Mouse (Mus musculus) liver, embryonic 15.5 days (tissue): ENCODE results near the gene Tmsb4x. TPM values are rescaled to one million over a fixed set of nuclear protein-coding genes. Genes with fewer than 3 reads are reported as not detected.

Experiments
- ATAC-seq: fragments of 200-750 bp; cut with Nextera tagmentation; 2 replicates; pipeline ENCODE4 v1.8.0; 2017; ENCODE audit warnings: moderate number of reproducible peaks, mild to moderate bottlenecking, moderate library complexity; ENCODE audit not compliant: insufficient read depth
- H3K27ac ChIP-seq: fragments of 300-500 bp; sonication (generic); replicated peaks from 2 replicates; pipeline ENCODE4 v1.5.1; 2015; ENCODE audit warnings: mild to moderate bottlenecking, inconsistent platforms
- H3K27me3 ChIP-seq: fragments of 300-500 bp; sonication (generic); 2 replicates; pipeline ENCODE4 v1.6.1; 2015; ENCODE audit warnings: mild to moderate bottlenecking, inconsistent platforms
- H3K36me3 ChIP-seq: fragments of 300-500 bp; sonication (generic); replicated peaks from 2 replicates; pipeline ENCODE4 v1.6.1; 2015; ENCODE audit warnings: moderate library complexity, mild to moderate bottlenecking, inconsistent platforms
- H3K4me1 ChIP-seq: fragments of 300-500 bp; sonication (generic); replicated peaks from 2 replicates; pipeline ENCODE4 v1.6.1; 2015; ENCODE audit warnings: inconsistent platforms
- H3K4me2 ChIP-seq: fragments of 300-500 bp; sonication (generic); 2 replicates; pipeline ENCODE4 v1.6.1; 2015; ENCODE audit warnings: moderate library complexity, mild to moderate bottlenecking, inconsistent platforms
- H3K4me3 ChIP-seq: fragments of 300-500 bp; sonication (generic); replicated peaks from 2 replicates; pipeline ENCODE4 v1.5.1; 2015; ENCODE audit warnings: mild to moderate bottlenecking, inconsistent platforms
- H3K9ac ChIP-seq: fragments of 300-500 bp; sonication (generic); 2 replicates; pipeline ENCODE4 v1.6.1; 2015; ENCODE audit warnings: moderate library complexity, mild to moderate bottlenecking, inconsistent platforms
- H3K9me3 ChIP-seq: fragments of 300-500 bp; sonication (generic); replicated peaks from 2 replicates; pipeline ENCODE4 v1.6.1; 2016; ENCODE audit warnings: inconsistent platforms
- WGBS: fragments of 180-500 bp; shearing (Covaris S2); methylation state at CpG from one replicate; pipeline ENCODE4 v1.1.7; 2015; ENCODE audit warnings: mixed read lengths; ENCODE audit not compliant: insufficient replicate concordance; 5-methylcytosine and 5-hydroxymethylcytosine counted together
- polyA plus RNA-seq: library from polyadenylated mRNA; unstranded; fragments of >200 nt; fragmentation: Nextera tagmentation; extraction: Ambion mirVana; gene quantifications from 2 replicates; pipeline ENCODE4 v1.2.1, GENCODE M21; 2015

Tmsb4x gene
- polyA plus RNA-seq, 1 experiment from 2014 or later = 1,248 TPM

- no peak for ATAC-seq
- H3K4me2 ChIP-seq = no peak overlapping the region
- no peak overlapping the region for H3K27ac ChIP-seq
Measured at GRCm38 (mm10) chrX:167211871-167212555, 2.9 kb upstream of the Tmsb4x start.

GRCm38 (mm10) chrX:167210319-167210728 is 1.2 kb upstream of the Tmsb4x start:
- Histone ChIP-seq H3K4me3 (no peak overlapping the region), H3K27ac (peak overlapping the region; percentile 24; the same call in 1 of the 2 replicates), H3K4me1 (0 out of 2 replicates have a peak, but pooled peaks cover 4% of the 10 kb centered on the region), H3K9me3 (no peaks in the 10 kb centered on the region), H3K36me3 (no peaks in the 10 kb centered on the region), H3K9ac (no peak overlapping the region), H3K4me2 (peak overlapping the region; percentile 66), H3K27me3 (peaks cover 20% of the 10 kb centered on the region)
- ATAC-seq = peak; percentile 27; the same call in 1 of the 2 replicates
- WGBS = 7% methylated on average over 6 of the region's 6 CpGs

More at GRCm38 (mm10) chrX:167211871-167212555, 2.9 kb upstream of the Tmsb4x start:
- Histone ChIP-seq H3K36me3 (no peaks in the 10 kb centered on the region), H3K9ac (no peak overlapping the region), H3K4me3 (no peak overlapping the region), H3K4me1 (0 out of 2 replicates have a peak, but pooled peaks cover 4% of the 10 kb centered on the region), H3K9me3 (no peaks in the 10 kb centered on the region), H3K27me3 (peaks cover 20% of the 10 kb centered on the region)
- WGBS = 49% methylated on average over 9 of the region's 9 CpGs

GRCm38 (mm10) chrX:167209828-167210227 is 713 bp upstream of the Tmsb4x start:
- Histone ChIP-seq H3K4me2 (peak overlapping the region; percentile 66), H3K9ac (no peak overlapping the region), H3K27me3 (peaks cover 20% of the 10 kb centered on the region), H3K27ac (0 out of 2 replicates have a peak overlapping the region, but pooled peaks have one; percentile 24), H3K4me3 (peak overlapping the region; percentile 51), H3K9me3 (no peaks in the 10 kb centered on the region), H3K4me1 (0 out of 2 replicates have a peak, but pooled peaks cover 4% of the 10 kb centered on the region), H3K36me3 (no peaks in the 10 kb centered on the region)
- WGBS = 34% methylated on average over 8 of the region's 8 CpGs
- ATAC-seq = no peak

GRCm38 (mm10) chrX:167208506-167208820 is 652 bp downstream of the Tmsb4x start:
- Histone ChIP-seq H3K9ac (no peak overlapping the region; the same call in 1 of the 2 replicates), H3K4me1 (0 out of 2 replicates have a peak, but pooled peaks cover 4% of the 10 kb centered on the region), H3K4me3 (peak overlapping the region; percentile 51), H3K36me3 (no peaks in the 10 kb centered on the region), H3K9me3 (no peaks in the 10 kb centered on the region), H3K4me2 (peak overlapping the region; percentile 66), H3K27ac (peak overlapping the region; percentile 51; the same call in 1 of the 2 replicates), H3K27me3 (peaks cover 20% of the 10 kb centered on the region)
- WGBS = 19% methylated on average over 16 of the region's 16 CpGs
- ATAC-seq = no peak

- WGBS = 18% methylated on average over 24 of the region's 25 CpGs
- Histone ChIP-seq H3K4me2 (peak overlapping the region; percentile 66), H3K4me3 (peak overlapping the region; percentile 51), H3K27ac (peak overlapping the region; percentile 51), H3K4me1 (0 out of 2 replicates have a peak, but pooled peaks cover 4% of the 10 kb centered on the region), H3K9me3 (no peaks in the 10 kb centered on the region), H3K36me3 (no peaks in the 10 kb centered on the region), H3K9ac (no peak overlapping the region), H3K27me3 (peaks cover 20% of the 10 kb centered on the region)
- no peak for ATAC-seq
Measured at GRCm38 (mm10) chrX:167207741-167208505, 1.2 kb downstream of the Tmsb4x start.

GRCm38 (mm10) chrX:167205813-167206520 is 3.1 kb downstream of the Tmsb4x start:
- ATAC-seq = peak; percentile 43; the same call in 1 of the 2 replicates
- Histone ChIP-seq H3K4me2 (no peak overlapping the region), H3K9me3 (no peaks in the 10 kb centered on the region), H3K9ac (no peak overlapping the region), H3K27ac (no peak overlapping the region), H3K4me3 (no peak overlapping the region), H3K27me3 (peaks cover 22% of the 10 kb centered on the region), H3K4me1 (0 out of 2 replicates have a peak, but pooled peaks cover 4% of the 10 kb centered on the region), H3K36me3 (no peaks in the 10 kb centered on the region)
- 25% methylated on average over 8 of the region's 8 CpGs for WGBS

- Histone ChIP-seq H3K9ac (no peak overlapping the region), H3K36me3 (no peaks in the 10 kb centered on the region), H3K4me3 (no peak overlapping the region), H3K27ac (no peak overlapping the region), H3K27me3 (peaks cover 5% of the 10 kb centered on the region; the same call in 1 of the 2 replicates), H3K4me2 (no peak overlapping the region), H3K9me3 (no peaks in the 10 kb centered on the region), H3K4me1 (no peaks in the 10 kb centered on the region)
- WGBS = 24% methylated on average over 2 of the region's 2 CpGs
- ATAC-seq = no peak
Measured at GRCm38 (mm10) chrX:167201365-167201764, 7.8 kb downstream of the Tmsb4x start.

- H3K27me3 ChIP-seq = 0 out of 2 replicates have a peak, but pooled peaks cover 4% of the 10 kb centered on the region
- no peak overlapping the region for H3K27ac ChIP-seq
- H3K9me3 ChIP-seq = no peaks in the 10 kb centered on the region
- H3K4me2 ChIP-seq = no peak overlapping the region
- H3K4me3 ChIP-seq = no peak overlapping the region
- no peak for ATAC-seq
- H3K9ac ChIP-seq = no peak overlapping the region
- WGBS = 28% methylated on average over 2 of the region's 2 CpGs
- no peaks in the 10 kb centered on the region for H3K36me3 ChIP-seq
- H3K4me1 ChIP-seq = no peaks in the 10 kb centered on the region
Measured at GRCm38 (mm10) chrX:167195228-167195649, 13.9 kb downstream of the Tmsb4x start.

GRCm38 (mm10) chrX:167186306-167186705 is 22.8 kb downstream of the Tmsb4x start:
- H3K27ac ChIP-seq = no peak overlapping the region
- H3K27me3 ChIP-seq = no peaks in the 10 kb centered on the region
- no peaks in the 10 kb centered on the region for H3K4me1 ChIP-seq
- H3K4me3 ChIP-seq = no peak overlapping the region
- ATAC-seq = no peak
- no peak overlapping the region for H3K9ac ChIP-seq
- H3K9me3 ChIP-seq = no peaks in the 10 kb centered on the region
- no peak overlapping the region for H3K4me2 ChIP-seq
- 32% methylated on average over 2 of the region's 2 CpGs for WGBS
- H3K36me3 ChIP-seq = no peaks in the 10 kb centered on the region

- no peak overlapping the region for H3K4me2 ChIP-seq
- no peak overlapping the region for H3K27ac ChIP-seq
- no peaks in the 10 kb centered on the region for H3K4me1 ChIP-seq
- H3K4me3 ChIP-seq = no peak overlapping the region
- H3K9ac ChIP-seq = no peak overlapping the region
- H3K36me3 ChIP-seq = no peaks in the 10 kb centered on the region
- 51% methylated on average over 6 of the region's 6 CpGs for WGBS
- no peaks in the 10 kb centered on the region for H3K27me3 ChIP-seq
- ATAC-seq = no peak
- no peaks in the 10 kb centered on the region for H3K9me3 ChIP-seq
Measured at GRCm38 (mm10) chrX:167183535-167183934, 25.6 kb downstream of the Tmsb4x start.
